Mouse (Mus musculus) left cerebral cortex, postnatal 14 days (tissue): ENCODE results near the gene Il23r. TPM values are rescaled to one million over a fixed set of nuclear protein-coding genes. Genes with fewer than 3 reads are reported as not detected.

Source experiments
- DNase-seq, 2 experiments: peaks; one replicate each; pipeline ENCODE4 v3.0.0; 2021 to 2022; ENCODE audit warnings: low spot score in 2 of 2, mixed read lengths in 1 of 2
- intact Hi-C: fragments of 180-260 bp; cut with DNase I; formaldehyde crosslinking; loops from one replicate; pipeline ENCODE4 v1.15.1; 2025
- total RNA-seq, 2 experiments: library from RNA; stranded (reverse); gene quantifications; 2 replicates each; pipeline ENCODE4 v1.2.3; 2021

Gene Il23r
- total RNA-seq, 2 experiments from 2014 or later, result not detected

DNA sequence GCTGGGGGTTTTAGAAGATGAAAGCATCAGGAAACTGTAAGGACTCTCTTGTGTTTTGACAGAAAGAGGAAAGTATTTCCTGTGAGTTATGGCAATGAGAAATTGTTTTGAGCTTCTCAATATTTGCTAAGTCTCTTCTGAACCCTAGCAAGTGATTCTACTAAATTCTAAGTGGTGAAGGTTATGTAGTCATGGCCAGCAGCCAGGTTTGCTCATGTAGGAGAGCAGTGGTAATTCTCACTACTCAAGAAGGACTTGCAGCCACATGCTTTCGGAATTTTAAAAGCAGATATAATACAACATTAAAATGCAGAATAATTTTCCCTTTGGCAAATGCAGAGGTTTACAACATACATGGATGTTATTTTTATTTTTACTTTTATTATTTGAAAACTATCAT, 55.9 kb downstream of the Il23r start:
- DNase-seq, result no peak
- intact Hi-C loops, result loop anchor here (5.0 to 10.0 kb wide), 3 partner anchors 131 to 263 kb away; no protein-coding TSS in a partner anchor

DNA sequence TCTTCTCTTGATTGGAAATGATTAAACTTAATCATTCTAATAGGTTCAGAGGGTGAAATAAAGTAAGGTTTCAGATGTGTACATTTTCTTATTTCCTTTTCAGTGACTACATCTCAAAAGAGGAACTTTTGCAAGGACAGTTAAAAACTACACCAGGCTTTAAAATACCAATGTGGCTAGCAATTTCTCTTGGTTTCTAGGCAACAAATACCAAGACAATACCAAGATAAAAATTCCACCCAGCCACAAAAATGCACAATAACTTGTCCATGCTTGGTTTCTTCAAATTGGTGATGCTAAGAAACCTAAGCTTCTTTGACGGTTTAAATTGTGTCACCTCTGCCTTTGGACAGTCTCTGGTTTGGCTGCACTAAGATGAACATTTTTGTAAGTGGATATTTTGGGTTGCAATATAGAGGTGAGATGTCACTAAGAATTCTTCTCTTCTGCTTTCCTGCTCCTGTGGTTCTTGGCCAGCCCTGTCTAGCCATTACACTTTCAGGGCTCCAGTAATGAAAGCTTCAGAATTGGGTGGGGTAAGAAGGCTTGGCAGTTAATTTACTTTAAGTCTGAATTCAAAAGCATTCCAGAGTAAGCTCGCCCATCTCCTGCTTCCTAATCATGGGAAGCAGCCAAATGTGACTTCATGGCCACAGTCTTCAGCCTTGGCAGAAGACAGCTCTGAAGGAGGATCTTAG, 56.8 kb downstream of the Il23r start:
- DNase-seq, result no peak
- intact Hi-C loops, result loop anchor here (5.0 to 10.0 kb wide), 3 partner anchors 130 to 263 kb away; no protein-coding TSS in a partner anchor

DNA sequence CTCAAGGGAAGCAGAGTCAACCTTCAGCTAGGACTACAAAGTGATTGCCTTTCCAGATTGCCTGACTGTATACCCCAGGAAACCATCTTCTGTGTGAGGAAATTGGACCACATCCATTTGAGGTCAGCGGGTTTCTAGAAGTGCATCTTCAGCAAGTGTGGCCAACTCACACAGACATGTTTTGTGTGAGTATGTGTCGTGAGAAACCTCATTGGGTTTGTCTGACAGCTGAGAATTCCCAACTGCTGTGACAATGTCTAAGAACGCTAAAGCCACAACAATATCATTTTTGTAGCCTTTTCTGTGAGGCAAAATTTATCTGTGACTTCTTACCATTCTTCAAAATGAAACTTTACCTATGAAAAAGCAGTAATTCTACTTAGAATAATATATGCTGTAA, 59.8 kb downstream of the Il23r start:
- intact Hi-C loops, result loop anchor here (10.0 kb wide), 2 partner anchors 127 to 237 kb away; no protein-coding TSS in a partner anchor
- no peak for DNase-seq

DNA sequence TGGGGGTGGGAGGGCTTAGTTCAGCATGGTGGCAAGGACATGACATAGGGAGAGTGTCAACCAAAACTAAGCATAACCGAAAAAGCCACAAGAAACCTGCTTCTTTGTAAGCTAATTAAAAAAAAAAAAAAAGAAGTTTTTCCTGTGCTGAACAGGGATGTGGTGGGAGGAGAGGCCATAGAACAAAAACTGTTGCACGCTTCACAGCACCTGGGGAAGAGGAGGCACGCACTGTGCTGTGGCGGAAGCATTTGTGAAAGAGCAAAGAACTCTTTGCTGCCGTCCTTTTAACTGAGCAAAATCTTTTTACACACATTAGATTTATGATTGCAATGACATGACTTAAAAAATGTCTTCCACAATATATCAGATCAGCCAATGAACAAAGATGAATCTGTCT, 69.9 kb downstream of the Il23r start:
- intact Hi-C loops, result no loop called here

DNA sequence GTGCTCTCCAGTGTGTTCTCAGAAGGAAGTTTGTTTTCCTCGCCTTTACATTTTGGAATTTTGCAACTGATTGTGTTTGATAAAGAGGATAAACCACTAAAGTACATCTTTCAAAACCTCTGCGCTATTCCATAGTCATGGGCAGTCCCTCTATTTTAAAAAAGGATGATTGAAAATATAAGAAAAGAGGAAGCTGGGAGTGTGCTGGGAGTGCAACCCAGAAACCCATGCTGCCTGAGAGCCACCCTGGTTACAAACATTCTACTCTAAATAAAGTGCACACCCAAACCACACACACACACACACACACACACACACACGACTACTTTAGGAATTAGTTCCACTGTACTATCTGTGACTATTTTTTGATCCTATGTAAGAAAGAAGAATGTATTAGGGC, 75.1 kb downstream of the Il23r start:
- DNase-seq, result no peak
- intact Hi-C loops, result no loop called here

More for the DNA sequence above, 69.9 kb downstream of the Il23r start:
- DNase-seq, result no peak

DNA sequence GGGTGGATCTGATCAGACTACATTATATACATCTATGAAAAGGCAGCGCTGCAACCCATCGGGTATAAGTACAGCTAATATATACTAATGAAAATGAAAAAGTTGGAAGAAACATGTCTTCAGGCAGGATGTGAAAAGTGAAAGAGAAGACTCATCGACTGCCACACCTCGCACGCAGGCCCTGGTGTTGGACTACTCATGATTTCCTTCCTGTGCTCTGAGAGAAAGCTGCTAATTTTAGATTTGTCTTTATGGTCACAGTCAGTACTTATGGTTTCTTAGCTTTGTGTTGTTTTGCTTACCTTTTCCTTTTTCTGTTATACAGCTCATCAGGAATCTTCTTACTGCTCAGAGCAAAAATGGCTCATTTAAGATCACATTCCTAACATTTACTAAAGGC, 76.4 kb downstream of the Il23r start:
- DNase-seq, result no peak
- intact Hi-C loops, result no loop called here

DNA sequence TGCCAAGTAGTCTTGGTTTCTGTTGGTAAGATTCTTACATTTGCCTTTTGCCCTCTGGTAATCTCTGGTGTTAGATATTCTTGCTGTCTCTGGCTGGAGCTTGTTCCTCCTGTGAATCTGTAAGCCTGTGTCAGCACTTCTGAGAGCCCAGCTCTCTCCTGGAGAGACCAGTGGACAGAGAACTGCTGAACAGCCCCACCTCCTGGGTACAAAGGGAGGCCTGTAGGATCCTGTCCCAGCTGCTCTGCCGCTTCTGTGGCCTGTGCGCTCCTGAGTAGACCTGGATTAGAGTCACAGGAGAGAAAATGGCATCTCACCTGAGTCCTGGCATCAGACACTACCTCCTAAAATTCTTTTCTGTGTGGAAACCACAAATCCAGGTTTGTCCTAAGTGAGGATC, 78.3 kb downstream of the Il23r start:
- no peak for DNase-seq

DNA sequence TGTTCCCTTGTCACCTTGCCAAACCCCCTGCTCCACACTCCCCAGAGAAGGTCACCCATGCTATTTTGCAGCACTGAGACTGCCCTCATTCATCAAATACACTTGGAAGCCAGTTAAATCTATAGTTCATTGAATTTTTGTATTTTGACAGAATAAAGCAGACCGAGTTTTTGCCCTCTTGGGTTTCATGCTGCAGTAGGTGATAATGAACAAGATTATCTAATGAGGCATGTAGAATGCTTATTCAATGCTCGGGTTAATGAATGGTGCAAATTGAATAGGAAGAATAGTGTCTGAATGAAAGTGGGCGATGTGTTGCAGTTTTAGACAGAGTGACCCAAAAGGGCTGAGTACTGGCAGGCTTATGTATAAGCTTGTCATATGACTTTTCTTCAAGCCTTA, 86.4 kb downstream of the Il23r start:
- intact Hi-C loops, result no loop called here
- no peak for DNase-seq

More for the DNA sequence above, 78.3 kb downstream of the Il23r start:
- intact Hi-C loops, result no loop called here

DNA sequence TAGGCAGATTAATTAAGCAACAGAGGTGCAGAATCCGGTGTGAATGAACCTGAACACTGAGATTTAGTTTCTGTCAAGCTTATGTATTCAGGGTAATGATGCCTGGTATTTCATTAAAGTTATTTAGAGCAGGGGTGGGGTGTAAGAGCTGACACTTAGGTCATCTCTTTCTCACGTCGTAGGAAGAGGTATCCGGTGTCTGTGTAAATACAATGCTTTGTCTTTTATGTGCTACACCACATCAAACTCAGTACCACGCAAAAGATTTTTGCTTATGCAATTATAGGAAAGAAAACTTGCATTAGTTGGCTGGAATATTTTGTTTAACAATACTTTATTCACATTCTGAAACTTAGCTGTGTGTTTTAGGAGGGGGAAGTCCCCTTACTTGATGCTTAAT, 92.1 kb downstream of the Il23r start:
- DNase-seq, result no peak
- intact Hi-C loops, result no loop called here

DNA sequence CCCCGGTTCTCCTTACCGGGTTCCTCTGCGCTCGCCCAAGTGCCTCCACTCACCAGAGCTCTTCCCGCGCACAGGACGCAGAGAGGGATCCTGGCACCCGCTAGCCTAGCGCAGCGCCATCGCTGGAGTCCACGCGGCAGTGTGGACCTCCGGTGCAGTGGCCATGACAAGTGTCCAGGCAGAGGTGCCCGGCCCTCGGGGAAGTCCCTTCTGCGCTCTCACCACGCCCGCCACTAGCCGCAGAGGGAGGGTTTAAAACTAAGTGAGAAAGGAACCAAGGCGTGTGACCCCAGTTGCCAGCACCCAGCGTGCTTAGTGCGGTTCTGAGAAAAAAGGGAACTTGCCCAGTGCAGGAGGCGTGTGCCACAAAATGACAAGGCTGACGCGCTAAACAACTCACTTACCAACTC, 115.7 kb downstream of the Il23r start, which contains the start of gene Il12rb2:
Il12rb2 (minus strand) TSS at position 207 of the 410 bp plus-strand sequence.
- DNase-seq, result peak in 1 of 2 experiments; percentile 4
- intact Hi-C loops, result no loop called here

Other genes with a start within 250 kb of the Il23r start
- gene Il12rb2, start 115.7 kb downstream of the Il23r start, total RNA-seq, result under 1 TPM; 0.37 to 0.80 TPM
- under 1 TPM in 1 of 2 experiments, not detected in 1; 0.32 TPM for gene Tacstd2, start 43.9 kb upstream of the Il23r start, total RNA-seq